8 mouse cellular contexts compared by ENCODE assay signal in the genomic region with DNA sequence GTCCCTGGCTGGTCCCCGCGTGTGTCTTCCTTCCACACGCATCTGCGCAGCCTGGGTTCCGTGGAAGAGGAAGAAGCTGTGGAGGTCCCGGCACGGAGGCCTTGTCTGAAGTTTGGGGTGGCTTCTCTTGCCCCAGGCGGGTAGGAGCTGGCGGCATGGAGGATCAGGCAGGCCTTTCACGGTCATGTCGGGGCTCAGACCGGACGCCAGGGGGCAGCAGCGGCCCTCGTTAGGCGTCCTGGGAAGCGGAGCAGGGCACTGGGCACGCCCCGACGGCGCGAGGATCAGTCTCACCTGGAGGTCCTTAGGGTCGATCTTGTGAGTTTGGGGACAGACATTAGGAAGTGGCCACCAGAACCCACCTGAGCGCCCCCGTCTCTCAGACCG.
DNase-seq lines count a peak whose midpoint lies in the region; ATAC-seq and TF ChIP-seq lines count a peak whose summit lies in the region.

No protein-coding gene starts in this region.

- 0 out of 4 replicates have a peak overlapping the region, but pooled peaks of 1 of the 2 experiments have one; percentile 36 for H3K27ac ChIP-seq in heart, embryonic 14.5 days (replicated peaks in 1 of 2; ENCODE audit: control insufficient read depth in 1 of 2, insufficient read depth in 1 of 2, low read depth in 2 of 2, low read length in 2 of 2)
- peak overlapping the region; percentile 85 for H3K27ac ChIP-seq in liver, embryonic 16.5 days (ENCODE audit: low read length)
- no peak overlapping the region for H3K27ac ChIP-seq in neural tube, embryonic 12.5 days
- H3K27ac ChIP-seq in stomach, postnatal 0 days (replicated peaks), result peak overlapping the region; percentile 91

- H3K9ac ChIP-seq in heart, embryonic 14.5 days (ENCODE audit: low read length), result peak overlapping the region; percentile 73
- peak overlapping the region; percentile 86 for H3K9ac ChIP-seq in liver, embryonic 16.5 days (ENCODE audit: low read depth, low read length)
- H3K9ac ChIP-seq in neural tube, embryonic 12.5 days, result peak overlapping the region; percentile 51; the same call in 1 of the 2 replicates
- peak overlapping the region; percentile 81 for H3K9ac ChIP-seq in stomach, postnatal 0 days (ENCODE audit: low read length)

- H3K27me3 ChIP-seq in heart, embryonic 14.5 days (ENCODE audit: control insufficient read depth, insufficient read depth, low read length), result peaks cover 62% of the 10 kb centered on the region
- H3K27me3 ChIP-seq in liver, embryonic 16.5 days (ENCODE audit: control insufficient read depth, insufficient read depth, low read depth, low read length), result peaks cover 45% of the 10 kb centered on the region
- peaks cover 76% of the 10 kb centered on the region for H3K27me3 ChIP-seq in neural tube, embryonic 12.5 days (replicated peaks)
- no peaks in the 10 kb centered on the region; the same call in 1 of the 2 replicates for H3K27me3 ChIP-seq in stomach, postnatal 0 days (ENCODE audit: control insufficient read depth, insufficient read depth, low read length)

- 1% methylated on average over 26 of the region's 26 CpGs for WGBS in heart, embryonic 14.5 days
- WGBS in liver, embryonic 16.5 days (ENCODE audit: insufficient replicate concordance), result under 1% methylated on average over 26 of the region's 26 CpGs
- under 1% methylated on average over 26 of the region's 26 CpGs for WGBS in neural tube, embryonic 12.5 days
- WGBS in stomach, postnatal 0 days, result under 1% methylated on average over 26 of the region's 26 CpGs

- peaks cover 2 to 28% of the 10 kb centered on the region in 2 experiments; a peak in 3 of 4 replicates for H3K4me1 ChIP-seq in heart, embryonic 14.5 days (ENCODE audit: control insufficient read depth in 2 of 2, insufficient read depth in 2 of 2, low read length in 2 of 2)
- H3K4me1 ChIP-seq in liver, embryonic 16.5 days (ENCODE audit: control insufficient read depth, low read depth, low read length), result peaks cover 37% of the 10 kb centered on the region
- peaks cover 27% of the 10 kb centered on the region for H3K4me1 ChIP-seq in neural tube, embryonic 12.5 days
- H3K4me1 ChIP-seq in stomach, postnatal 0 days (replicated peaks; ENCODE audit: control insufficient read depth, insufficient read depth), result no peaks in the 10 kb centered on the region

- H3K36me3 ChIP-seq in heart, embryonic 14.5 days (ENCODE audit: control insufficient read depth, insufficient read depth, low read length), result no peaks in the 10 kb centered on the region
- H3K36me3 ChIP-seq in liver, embryonic 16.5 days (ENCODE audit: control insufficient read depth, insufficient read depth), result no peaks in the 10 kb centered on the region
- no peaks in the 10 kb centered on the region for H3K36me3 ChIP-seq in neural tube, embryonic 12.5 days
- no peaks in the 10 kb centered on the region for H3K36me3 ChIP-seq in stomach, postnatal 0 days (ENCODE audit: control insufficient read depth, insufficient read depth, low read length)

- peak overlapping the region; percentile 52 to 61 for H3K4me3 ChIP-seq in heart, embryonic 14.5 days (ENCODE audit: control insufficient read depth in 1 of 2, insufficient read depth in 1 of 2, low read depth in 1 of 2, low read length in 2 of 2)
- peak overlapping the region; percentile 79 for H3K4me3 ChIP-seq in liver, embryonic 16.5 days (ENCODE audit: low read depth, low read length)
- H3K4me3 ChIP-seq in neural tube, embryonic 12.5 days, result peak overlapping the region; percentile 46
- peak overlapping the region; percentile 59 for H3K4me3 ChIP-seq in stomach, postnatal 0 days (ENCODE audit: low read depth, low read length)

- ATAC-seq in heart, embryonic 14.5 days (ENCODE audit: insufficient number of reproducible peaks, insufficient read depth, low FRiP score, low read depth), result peak; percentile 60
- ATAC-seq in liver, embryonic 16.5 days (ENCODE audit: low read depth), result peak; percentile 68
- peak; percentile 67 for ATAC-seq in neural tube, embryonic 12.5 days (ENCODE audit: low FRiP score, low read depth)
- ATAC-seq in stomach, postnatal 0 days (ENCODE audit: low FRiP score, low TSS enrichment), result peak; percentile 74

- H3K4me2 ChIP-seq in heart, embryonic 14.5 days (ENCODE audit: low read length), result peak overlapping the region; percentile 98
- peak overlapping the region; percentile 100 for H3K4me2 ChIP-seq in liver, embryonic 16.5 days (ENCODE audit: low read depth, low read length)
- peak overlapping the region; percentile 94 for H3K4me2 ChIP-seq in neural tube, embryonic 12.5 days (replicated peaks)
- peak overlapping the region; percentile 99 for H3K4me2 ChIP-seq in stomach, postnatal 0 days (replicated peaks; ENCODE audit: low read depth)

- DNase-seq in CD4-positive, CD25-positive, alpha-beta regulatory T cell, adult 2 months (ENCODE audit: low read depth, low spot score), result peak; percentile 94
- DNase-seq in c-Kit-negative CD71-positive TER-119-positive erythroid progenitor cells, embryonic 14.5 days (ENCODE audit: low read depth, low spot score), result peak; percentile 83
- DNase-seq in fibroblast of lung, adult 2 months (ENCODE audit: low read depth), result peak; percentile 48
- DNase-seq in kidney, postnatal 14 days, result peak; percentile 88
- peak; percentile 93 for DNase-seq in stomach, postnatal 0 days (ENCODE audit: low spot score)

- no peak for TF ChIP-seq EP300 in stomach, postnatal 0 days (optimal IDR thresholded peaks at IDR 0.05)

- H3K9me3 ChIP-seq in heart, embryonic 14.5 days (ENCODE audit: control insufficient read depth, low read length), result no peaks in the 10 kb centered on the region
- H3K9me3 ChIP-seq in liver, embryonic 16.5 days (replicated peaks; ENCODE audit: control insufficient read depth, low read length), result no peaks in the 10 kb centered on the region
- H3K9me3 ChIP-seq in neural tube, embryonic 12.5 days, result no peaks in the 10 kb centered on the region
- H3K9me3 ChIP-seq in stomach, postnatal 0 days (ENCODE audit: control insufficient read depth, low read length), result no peaks in the 10 kb centered on the region

- peak; percentile 98 for TF ChIP-seq CTCF in stomach, postnatal 0 days (IDR thresholded peaks at IDR 0.05; ENCODE audit: low read depth)
